Mouse (Mus musculus) small intestine, adult 2 months (tissue): ENCODE data around the gene Tle2.
A peak's percentile ranks its signal among the peaks of the same experiment; 100 is the strongest.

Source experiments
- CTCF ChIP-seq: fragments of 200-500 bp; IDR thresholded peaks from 2 replicates; pipeline ENCODE4 v1.5.1; 2012; ENCODE audit warnings: low read depth, mild to moderate bottlenecking, control low read depth, inconsistent platforms, low read length, moderate library complexity, mixed read lengths; ENCODE audit not compliant: insufficient replicate concordance, insufficient read length; ENCODE audit errors: extremely low read depth
- POLR2A ChIP-seq: fragments of 200-500 bp; IDR thresholded peaks from 2 replicates; pipeline ENCODE4 v1.6.1; 2012; ENCODE audit warnings: low read depth, mild to moderate bottlenecking, control low read depth, inconsistent platforms, low read length, moderate library complexity

DNA sequence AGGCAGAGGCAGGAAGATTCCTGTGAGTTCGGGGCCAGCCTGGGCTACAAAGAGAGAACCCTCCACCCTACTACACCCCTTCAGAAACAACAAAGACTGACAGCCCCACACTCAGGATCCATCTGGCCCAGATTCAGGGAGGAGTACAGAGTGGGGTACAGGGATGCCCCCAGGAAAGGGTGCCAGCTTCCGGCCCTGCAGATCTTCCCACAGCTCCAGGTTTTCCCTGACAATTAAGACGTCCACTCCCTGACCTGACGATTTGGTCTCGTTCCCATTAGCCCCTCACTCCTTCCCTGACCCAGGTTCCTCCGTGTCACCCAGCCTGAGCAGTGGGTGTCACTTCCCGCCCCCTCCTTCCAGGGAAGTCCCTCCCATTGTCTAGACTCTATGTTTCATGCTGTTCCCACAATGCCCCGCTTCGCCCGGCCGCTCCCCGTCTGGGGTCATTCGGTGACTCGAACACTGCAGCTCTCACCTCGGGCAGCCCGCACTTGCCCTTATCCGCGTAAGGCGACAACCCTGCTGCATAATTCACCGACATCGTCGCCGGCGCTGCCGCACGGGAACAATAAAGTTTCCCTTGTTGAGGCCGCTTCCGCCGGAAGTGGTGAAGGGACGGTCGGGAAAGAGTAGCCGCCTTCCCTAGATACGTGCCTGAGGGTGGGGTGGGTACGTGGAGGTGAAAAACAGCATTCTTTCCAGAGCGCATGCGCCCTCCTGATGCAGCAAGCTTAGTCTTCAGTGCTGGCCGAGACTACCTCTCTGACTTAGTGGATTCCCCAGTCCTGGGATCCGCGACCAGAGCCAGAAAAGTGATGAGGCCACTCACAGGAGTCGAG, 52.9 kb downstream of the Tle2 start, which contains the start of gene Sirt6:
- peak; percentile 60; the same call in 1 of the 2 replicates for TF ChIP-seq POLR2A
- 0 out of 2 replicates have a peak, but pooled peaks have one; percentile 7 for TF ChIP-seq CTCF
